Mouse (Mus musculus) ovary, adult 18-20 months (tissue): Measurements from ENCODE around the gene Kif13a.

ENCODE experiments used
- DNase-seq: peaks from one replicate; pipeline ENCODE4 v3.0.0; 2022; ENCODE audit warnings: low spot score, mixed read lengths

Kif13a gene

DNA sequence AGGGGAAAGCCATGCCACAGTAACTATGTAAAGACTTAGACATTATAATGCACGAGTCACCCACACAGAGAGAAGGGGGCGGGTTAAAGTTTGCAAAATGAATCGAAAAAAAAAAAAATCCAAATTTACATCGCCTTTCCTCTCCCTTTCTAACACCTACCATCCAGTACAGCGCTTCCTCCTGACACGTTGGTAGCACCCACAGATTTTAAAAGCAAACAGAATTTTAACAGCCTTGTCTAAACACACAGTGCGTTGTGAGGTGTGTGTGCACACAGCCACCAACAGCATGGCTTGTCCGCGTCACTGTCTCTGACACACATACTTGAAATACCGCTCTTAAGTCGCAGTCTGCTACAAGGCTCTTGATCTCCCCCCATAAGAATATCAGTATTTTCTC is 94.3 kb downstream of the Kif13a start:
- DNase-seq = no peak

DNA sequence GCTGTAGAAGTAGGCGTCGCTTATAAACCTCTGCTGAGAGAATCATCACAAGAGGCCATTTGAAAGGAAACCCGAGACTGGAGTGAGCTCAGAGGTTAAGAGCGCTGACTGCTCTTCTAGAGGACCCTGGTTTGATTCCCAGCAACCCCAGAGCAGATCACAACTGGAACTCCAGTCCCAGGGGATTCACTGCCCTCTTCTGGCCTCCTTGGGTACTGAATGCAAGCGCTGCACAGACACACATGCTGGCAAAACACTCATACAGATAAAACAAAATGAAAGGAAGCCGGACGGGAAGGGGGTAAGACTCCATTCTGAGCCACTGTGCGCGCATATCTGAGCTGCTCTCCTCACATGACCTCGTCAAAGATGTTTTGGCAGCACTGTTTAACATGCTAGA is 94.9 kb downstream of the Kif13a start:
- no peak for DNase-seq

DNA sequence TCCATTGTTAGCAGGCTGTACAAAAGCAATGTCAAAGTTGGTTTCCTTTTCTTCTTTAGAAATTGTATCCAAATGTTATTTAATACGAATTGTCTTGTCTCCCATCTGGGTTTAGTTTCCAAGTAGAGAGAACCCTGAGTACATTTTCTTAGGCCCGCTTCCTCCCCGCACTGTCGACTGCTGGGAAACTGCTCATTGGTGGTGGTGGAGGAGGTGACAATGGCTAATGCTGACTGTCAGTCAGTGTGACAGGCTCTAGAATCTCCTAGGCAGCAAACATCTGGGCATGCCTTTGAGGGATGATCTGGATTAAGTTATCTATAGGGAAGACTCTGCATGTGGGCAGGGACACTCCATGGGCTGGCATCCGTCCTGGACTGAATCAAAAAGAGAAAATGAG is 96.1 kb downstream of the Kif13a start:
- DNase-seq = no peak

DNA sequence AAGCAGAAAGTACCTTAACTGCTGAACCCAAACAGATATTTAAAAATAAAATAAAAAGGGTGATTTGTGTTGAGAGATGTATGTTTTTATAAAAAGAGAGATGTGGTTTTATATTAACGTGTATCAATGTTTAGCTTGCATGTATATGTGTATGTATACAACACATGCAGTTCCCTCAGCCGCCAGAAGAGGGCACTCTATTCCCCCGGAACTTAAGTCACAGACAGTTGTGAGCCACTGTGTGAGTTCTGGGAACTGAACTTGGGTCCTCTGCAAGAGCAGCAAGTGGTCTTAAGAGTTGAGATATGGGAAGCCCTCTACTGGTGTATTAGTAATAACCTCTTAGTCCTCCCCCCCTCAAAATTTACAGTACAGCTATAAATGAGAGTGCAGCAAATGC is 96.7 kb downstream of the Kif13a start:
- DNase-seq = no peak

DNA sequence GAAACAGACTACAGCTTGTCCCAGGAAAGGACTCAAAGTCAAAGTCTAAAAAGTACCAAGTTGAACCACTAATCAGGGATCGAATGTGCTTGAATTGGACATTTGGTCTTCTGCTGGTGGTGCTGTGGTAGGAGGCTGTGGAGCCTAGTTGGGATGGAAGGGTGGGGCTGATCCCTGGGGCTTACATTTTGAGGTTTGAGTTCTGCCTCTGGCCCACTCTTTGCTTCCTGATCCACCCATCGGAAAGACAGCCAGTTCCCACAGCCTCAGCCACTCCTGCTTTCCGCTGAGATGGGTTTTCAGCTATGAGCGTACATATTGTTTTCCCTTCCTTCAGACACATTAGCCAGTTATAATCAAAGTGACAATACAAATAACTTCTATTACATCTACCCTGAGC is 106.4 kb downstream of the Kif13a start:
- DNase-seq = no peak

DNA sequence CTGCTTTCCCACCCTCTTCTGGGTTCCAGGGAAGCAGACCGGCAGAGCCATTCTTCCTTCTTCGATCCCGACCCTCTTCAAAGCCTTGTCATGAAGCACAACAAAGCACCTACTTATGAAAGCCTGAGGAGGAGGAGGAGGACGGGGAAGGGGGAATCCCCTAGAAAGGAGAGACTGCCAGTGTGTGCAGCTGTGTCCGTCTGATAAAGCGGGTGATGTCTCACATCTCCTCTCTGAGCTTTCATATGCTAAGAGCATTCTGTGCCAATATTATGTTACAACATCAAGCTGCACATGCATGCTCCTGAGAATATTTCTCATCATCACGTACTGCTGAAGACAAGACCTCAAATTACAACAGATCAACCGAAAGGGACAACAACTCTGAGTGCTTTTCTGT is 107.5 kb downstream of the Kif13a start:
- DNase-seq = no peak

DNA sequence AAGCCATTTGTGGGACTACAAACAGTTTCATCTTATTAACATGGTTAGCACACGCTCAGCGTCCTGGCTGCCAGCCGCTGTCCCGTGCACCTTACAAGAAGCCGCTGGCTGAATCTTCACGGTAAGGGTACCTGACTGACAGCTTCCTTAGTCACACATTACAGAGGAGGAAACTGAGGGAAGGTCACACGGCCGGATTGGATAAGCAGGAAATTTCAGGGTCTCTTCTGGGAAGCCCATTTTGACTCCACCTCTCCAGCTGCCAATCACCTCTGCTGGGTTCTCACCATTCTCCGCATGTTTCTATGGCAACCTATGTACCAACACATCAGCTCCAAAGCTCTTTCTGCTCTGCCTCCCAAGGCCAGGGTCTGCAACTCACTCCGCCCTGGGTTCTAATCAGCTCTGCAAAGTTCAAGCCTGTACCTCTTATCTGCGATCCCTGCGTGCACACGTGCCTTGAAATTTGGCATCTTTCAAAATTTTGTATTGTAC is 109.9 kb downstream of the Kif13a start:
- no peak for DNase-seq

DNA sequence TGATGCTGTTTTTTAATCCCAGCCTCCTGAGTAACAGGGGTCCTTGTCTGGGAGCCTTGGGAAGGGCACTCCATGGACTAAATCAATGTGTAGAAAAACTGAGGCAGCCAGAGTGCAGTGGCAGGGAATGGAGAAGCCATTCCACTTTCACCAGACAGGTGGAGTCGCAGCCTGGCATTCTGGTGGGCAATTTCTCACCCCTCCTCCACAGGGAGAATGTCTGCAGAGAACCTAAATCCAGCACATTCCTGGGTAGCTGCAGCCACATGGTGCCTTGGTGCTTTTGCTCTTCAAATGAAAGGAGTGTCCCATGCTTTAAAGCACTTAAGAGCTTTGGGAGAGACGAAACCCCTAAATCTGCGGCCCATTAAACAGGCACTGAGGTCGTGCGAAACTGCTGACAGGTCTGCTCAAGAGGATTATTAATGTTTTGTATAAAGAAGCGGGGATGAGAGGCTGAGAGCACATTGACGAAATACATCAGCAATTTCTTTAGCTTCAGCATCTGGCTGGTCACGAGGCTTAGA is 110.4 kb downstream of the Kif13a start:
- DNase-seq = no peak

DNA sequence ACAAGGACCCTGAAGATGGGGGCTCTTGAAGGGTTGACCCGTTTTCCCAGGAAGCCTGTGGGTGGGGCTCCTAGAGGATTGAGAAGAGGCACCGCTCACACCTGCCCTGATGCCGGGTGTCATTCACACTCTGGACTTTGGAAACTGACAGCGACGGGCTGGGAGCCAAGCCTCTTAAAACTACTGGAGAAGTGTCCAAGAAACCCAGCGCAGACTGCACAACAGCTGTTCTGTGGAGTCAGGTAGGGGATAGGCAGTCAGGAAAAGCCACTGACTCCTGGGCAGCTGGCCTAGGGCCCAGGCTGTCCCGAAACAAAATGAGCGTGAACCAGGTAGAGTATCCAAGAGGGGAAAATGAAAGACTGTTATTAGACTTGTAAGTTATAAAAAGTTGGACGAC is 111.3 kb downstream of the Kif13a start:
- no peak for DNase-seq

DNA sequence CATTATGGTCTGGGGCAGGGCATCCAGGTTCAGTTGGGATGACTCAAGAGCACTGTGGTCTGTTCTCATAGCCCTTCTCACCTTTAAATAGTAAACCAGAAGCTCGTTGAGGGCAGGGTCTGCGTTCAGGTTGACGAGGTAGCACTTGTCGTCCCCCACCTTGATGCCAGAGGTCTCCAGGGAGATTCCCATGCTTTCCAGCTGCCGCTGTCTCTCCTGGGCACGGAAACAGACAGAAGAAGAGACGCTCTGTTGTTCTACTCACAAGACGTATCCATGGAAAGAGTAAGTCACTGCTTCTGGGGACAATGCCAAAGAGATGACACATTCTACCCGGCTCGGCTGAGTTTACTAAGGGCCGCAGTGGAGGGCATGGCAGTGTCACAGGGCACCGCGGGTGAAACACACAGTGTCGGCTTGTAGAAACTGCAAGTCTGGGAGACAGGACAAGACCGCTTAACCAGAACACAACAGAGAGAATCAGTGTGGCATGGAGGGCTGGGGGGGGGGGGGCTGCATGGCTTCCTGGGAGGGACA is 117.0 kb downstream of the Kif13a start:
- DNase-seq = no peak

DNA sequence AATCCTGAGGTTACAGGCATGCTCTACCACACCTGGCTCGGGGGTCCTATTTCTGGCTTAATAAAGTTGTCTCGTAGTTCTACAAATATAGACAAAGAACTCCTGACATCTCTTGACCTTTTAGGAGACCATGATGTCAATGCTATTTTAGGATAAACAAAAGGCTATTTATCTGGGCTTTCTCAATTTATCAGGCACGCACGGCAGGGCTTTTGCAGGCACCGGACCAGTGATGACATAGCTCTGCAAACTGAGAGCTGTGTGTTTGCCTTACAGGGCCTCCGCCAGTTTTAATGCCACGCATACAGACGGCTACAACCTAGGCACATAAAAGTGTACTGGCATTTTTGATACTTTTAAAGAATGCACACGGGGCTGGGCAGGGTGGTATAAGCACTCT is 118.0 kb downstream of the Kif13a start:
- DNase-seq = no peak

DNA sequence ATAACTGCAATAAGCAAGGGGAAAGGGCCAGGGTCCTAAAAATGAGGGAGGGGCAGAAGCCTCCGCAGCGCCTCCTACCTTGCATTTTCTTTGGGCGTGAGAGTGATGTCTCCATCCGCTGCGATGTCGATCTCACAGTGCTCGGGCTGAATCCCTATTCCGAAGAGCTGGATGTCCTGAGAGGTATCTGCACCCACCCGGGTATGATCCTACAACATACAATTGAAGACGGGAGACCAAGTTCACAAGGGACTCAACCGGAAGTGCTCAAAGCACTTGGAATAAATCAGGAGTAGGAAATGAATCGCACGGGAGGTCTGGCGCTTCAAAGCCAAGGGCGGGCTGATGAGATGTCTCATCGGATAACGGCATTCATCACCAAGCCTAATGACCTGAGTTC is 119.1 kb downstream of the Kif13a start:
- no peak for DNase-seq

DNA sequence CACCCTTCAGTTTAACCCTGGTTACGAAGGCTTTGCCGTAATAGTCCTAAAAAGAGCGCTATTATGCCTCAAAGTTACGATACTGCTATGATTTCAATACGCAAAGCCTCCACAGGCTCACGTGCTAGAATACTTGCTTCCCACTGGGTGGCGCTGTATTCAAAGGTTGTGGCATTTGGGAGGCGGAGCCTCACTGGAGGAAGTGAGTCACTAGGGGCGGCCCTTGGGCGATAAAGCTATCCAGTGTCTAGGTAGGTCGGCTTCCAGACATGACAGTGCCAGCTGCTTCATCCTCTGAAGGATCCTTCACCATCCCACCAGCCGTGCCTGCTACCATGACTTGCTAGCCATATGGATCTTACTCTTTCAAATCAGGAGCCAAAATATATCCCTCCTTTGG is 119.6 kb downstream of the Kif13a start:
- DNase-seq = no peak

DNA sequence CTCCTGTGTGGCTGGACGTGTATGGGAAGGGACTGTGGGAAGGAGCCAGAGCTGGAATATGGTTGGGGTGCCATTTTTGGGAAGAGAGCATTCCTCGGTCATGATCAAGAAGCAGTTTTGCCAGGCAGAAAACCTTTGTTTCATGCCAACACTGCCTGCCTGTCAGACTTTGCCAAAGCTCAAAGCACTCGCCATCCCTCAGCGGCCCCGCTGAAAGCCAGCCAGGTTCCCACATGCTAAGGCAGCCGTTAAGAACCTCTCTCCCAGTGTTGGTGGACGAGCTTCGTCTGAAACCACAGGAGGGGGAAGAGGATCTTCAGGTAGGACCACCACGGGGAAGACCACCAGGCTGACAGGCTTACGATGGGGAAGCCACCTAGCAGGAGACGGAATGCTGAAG is 121.8 kb downstream of the Kif13a start:
- DNase-seq = no peak

DNA sequence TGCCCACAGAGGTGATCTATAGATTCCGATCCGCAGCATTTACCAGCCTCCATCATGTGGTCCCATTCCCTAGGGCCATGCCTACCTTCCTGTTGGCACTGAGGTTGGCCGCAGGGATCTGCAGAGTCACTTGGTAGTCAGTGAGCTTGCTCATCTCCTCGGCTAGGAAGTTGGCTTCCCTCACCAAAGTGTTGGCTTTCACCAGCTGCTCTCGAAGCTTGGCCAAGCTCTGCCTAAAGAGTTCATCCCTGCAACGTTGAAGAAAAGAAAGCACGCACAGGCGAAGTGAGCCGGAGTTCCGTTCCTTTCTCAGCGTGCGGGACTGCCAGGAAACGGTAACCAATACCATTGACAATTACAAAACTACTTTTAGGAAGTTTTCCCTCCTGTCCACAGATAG is 128.5 kb downstream of the Kif13a start:
- DNase-seq = no peak

DNA sequence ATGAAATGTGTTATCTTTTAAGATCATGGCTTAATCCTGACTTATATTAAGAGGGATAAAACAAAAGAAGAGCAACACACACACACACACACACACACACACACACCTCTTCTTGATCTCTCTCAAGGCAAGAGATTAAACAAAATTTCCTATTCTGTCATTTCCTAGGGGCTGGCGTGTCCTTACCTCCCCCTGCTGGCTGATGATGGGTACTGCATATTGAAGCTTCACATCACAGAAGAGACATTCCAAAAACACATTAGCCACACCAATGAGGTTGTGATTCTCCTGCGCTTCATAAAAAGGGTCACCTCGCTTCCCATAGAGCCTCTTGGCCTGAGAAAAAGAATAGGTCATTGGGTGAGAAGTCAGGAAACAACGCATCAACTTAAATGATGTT is 131.5 kb downstream of the Kif13a start:
- no peak for DNase-seq

DNA sequence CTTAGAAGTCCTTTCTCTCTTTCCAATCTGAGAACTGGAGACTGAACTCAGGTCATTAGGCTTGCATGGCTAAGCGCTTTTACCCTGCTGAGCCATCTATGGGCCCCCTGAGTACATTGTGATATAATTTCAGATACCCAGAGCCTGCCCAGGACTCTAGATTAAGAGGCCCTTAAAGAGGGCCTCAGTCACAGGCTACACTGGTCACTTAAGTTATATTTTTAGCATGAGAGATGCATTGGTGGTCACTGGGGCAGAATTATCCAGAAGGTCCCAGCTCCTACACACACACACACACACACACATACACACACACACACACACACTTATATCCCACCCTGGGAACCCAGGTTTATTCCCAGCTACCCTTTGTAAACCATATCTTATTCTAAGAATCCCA is 133.3 kb downstream of the Kif13a start:
- no peak for DNase-seq

DNA sequence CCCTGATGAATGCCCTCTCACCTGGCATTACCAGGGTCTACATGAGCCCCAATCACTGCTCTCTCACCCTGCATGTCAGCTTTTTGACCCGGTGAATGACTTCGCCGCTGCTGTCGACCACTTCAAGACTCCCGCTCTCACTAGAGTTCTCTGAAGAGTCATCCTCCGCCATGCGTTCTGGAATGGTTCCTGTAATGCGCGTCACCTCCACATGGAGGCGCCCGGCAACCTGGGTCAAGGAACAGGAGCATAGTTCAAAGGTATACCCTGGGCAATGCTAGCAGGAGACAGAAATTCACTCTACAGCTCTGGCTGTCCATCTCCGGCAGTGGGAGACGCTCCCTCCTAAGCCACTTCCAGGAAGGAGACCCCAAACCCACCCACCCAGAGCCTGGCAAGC is 135.8 kb downstream of the Kif13a start:
- no peak for DNase-seq

DNA sequence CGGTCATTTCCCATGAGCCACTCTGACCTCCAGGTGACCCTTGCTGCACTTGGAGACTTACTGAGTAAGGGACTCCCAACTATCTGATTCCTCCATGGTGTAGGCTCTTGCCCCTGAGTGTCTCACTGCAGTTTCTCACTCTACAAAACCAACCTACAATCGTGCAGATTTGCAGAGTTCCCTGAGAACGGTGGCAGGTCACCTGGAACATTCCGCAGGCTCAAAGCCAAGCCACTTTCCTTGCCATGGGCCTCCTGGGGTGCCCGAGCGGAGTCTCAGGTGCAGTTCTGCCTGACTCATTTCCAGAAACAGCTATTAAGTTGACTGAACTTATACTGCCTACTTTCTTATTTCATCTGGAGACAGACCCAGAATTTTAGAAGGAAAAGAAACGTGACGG is 141.2 kb downstream of the Kif13a start:
- DNase-seq = no peak

DNA sequence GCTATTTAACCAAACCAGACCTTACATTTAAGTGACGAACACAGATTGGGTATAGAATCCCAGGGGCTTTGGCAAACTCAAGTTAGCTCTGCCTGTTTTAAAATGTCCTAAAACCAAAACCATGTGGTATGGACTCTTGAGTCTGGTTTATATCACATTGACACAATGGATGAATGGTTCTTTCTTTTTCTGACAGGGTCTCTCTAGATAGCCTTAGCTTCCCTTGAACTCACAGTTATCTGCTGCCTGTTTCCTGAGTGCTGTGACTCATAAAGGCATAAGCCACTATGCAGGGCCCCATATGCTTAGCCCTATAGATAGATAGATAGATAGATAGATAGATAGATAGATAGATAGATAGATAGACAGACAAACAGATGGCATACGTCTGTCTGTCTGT is 142.8 kb downstream of the Kif13a start:
- DNase-seq = no peak

DNA sequence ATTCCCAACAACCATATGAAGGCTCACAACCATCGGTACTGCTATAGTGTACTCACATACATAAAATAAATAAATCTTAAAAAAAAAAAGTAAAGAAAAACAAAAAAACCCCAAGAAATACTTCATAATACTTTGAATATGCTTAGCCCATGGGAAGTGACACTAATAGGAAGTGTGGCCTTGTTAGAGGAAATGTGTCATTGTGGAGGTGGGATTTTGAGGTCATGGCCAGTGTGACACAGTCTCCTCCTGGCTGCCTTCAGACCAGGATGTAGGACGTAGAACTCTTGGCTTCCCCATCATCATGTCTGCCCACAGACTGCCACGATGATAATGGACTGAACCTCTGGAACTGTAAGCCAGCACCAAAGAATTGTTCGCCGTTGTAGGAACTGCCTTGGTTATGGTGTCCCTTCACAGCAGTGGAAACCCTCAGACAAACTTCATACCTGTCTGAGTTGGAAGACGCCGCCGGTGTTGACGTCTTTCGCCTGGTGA is 143.6 kb downstream of the Kif13a start:
- DNase-seq = no peak

DNA sequence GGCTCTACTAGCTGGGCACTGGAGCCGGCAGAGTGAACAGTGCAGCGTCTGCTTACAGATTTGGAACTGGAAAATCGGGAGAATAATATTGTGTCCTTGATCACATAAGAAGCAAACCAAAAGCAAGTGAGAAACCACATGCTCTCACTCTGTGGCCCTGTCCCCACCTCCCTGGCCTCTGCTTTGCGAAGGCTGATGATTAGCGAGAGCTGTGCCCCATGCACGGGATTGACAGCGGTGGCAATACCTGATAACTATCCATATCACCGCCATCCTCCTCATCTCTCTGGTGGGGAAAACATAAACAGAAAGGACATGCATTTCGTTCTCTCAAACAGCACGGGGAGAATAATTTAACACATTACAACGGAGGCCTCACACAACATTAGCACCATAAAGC is 149.3 kb downstream of the Kif13a start:
- DNase-seq = no peak

DNA sequence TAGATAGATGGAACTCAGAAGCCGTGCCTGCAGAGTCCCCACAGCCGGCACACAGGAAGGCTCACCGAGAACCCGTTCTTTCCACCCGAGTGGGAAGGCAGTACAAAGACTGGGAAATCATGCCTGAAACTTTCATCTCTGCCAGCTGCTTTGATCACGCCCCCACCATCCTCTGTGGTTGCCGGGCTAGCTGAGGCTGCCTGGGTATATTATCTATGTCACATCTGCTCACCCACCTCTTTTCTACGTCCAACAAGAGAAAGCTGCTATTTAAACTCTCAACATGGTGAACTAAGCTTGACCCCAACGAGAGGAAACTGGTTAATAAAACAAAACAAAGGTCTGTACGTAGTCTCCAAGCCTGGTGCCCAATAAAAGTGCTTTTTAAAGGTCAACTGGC is 149.8 kb downstream of the Kif13a start:
- no peak for DNase-seq

DNA sequence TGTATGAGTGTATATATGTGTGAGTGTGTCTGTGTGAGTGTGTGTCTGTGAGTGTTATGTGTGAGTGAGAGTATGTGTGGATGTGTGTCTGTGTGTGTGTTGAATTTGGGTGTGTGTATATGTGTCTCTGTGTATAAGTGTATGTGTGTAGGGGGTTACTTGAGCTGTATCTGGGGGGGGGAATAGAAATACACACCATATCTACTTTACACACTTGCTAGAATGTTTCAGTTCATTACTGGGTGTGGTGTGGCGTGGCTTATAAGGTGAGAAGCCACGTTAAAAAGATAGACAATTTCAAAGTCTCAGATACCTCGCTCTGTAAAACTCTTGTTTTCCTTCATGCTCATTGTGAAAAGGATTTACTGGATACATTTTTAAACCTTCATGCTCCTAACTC is 152.2 kb downstream of the Kif13a start:
- no peak for DNase-seq
